Mouse (Mus musculus) heart, postnatal 0 days (tissue): ENCODE measurements at regions not wholly inside any gene's neighbourhood (a gene's known extent, or its start where the extent isn't known, plus 50 kb on each side); places are given as distances from the start of the nearest gene placed in this dataset.

Experiments used
- CTCF ChIP-seq: IDR thresholded peaks from 2 replicates; pipeline ENCODE4 v1.5.1; 2016; ENCODE audit warnings: antibody characterized with exemption, control low read depth, low read depth
- EP300 ChIP-seq: IDR thresholded peaks from 2 replicates; pipeline ENCODE4 v1.6.1; 2016; ENCODE audit warnings: antibody characterized with exemption, low read depth

- no peak for TF ChIP-seq CTCF
- TF ChIP-seq EP300, result no peak
These were observed 58.5 kb downstream of the Olig3 start for GRCm38 (mm10) chr10:19414834-19415233.
